ENCODE assay signal across 8 mouse cellular contexts in the genomic region with DNA sequence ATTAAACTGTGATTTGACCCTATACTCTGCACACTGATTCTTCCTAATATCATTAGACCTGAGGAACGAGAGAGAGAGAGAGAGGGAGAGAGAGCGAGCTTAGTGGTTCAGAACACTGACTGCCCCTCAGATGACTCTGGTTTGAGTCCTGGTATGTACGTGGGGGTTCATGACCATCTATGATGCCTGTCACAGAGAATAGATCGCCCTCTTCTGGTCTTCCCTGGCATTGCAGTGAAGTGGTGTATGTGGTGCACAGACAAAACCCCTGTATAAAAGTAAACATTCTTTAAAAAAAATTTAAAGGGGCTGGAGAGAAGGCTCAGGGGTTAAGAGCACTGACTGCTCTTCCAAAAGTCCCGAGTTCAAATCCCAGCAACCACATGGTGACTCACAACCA.
DNase-seq lines count a peak whose midpoint lies in the region; ATAC-seq lines count a peak whose summit lies in the region.

No protein-coding gene starts in this region.

- intact Hi-C loops in left cerebral cortex, postnatal 36 days (cut with DNase I), result no loop called here
- intact Hi-C loops in heart, postnatal 36 days (cut with DNase I), result loop anchor here (5.0 kb wide), 2 partner anchors 156 to 421 kb away; a partner anchor contains a TSS

- H3K4me1 ChIP-seq in limb, embryonic 10.5 days, result peaks cover 5% of the 10 kb centered on the region; the same call in 1 of the 2 replicates

- H3K27ac ChIP-seq in limb, embryonic 10.5 days, result no peak overlapping the region

- H3K36me3 ChIP-seq in limb, embryonic 10.5 days, result no peaks in the 10 kb centered on the region

- no peak for ATAC-seq in inflammation-experienced regulatory T-cells, adult 6 months

- H3K4me3 ChIP-seq in limb, embryonic 10.5 days, result no peak overlapping the region

- no peaks in the 10 kb centered on the region for H3K27me3 ChIP-seq in limb, embryonic 10.5 days (ENCODE audit: low read depth, poor library complexity, severe bottlenecking)

- DNase-seq in left cerebral cortex, adult 18-20 months (ENCODE audit: low spot score in 2 of 2), result peak; percentile 43 to 60
- no peak for DNase-seq in left cerebral cortex, postnatal 36 days (ENCODE audit: low spot score in 2 of 2)
- peak; percentile 86 for DNase-seq in MN1 (ENCODE audit: low spot score)
- DNase-seq in cerebellum, adult 9-10 months, result peak; percentile 75
- peak; percentile 30 to 57 for DNase-seq in heart, postnatal 36 days
- peak; percentile 49 for DNase-seq in limb, embryonic 10.5 days (ENCODE audit: low spot score)
- DNase-seq in retina, adult 2 months (ENCODE audit: low read depth, low spot score), result peak; percentile 29

- 52% methylated on average over 5 of the region's 5 CpGs for WGBS in limb, embryonic 10.5 days

- H3K9me3 ChIP-seq in limb, embryonic 10.5 days (replicated peaks), result no peaks in the 10 kb centered on the region

Comparison
In these comparisons a context has a peak if more than half of its experiments do, and no peak if none do; other contexts are left out.
1. DNase-seq: peak in left cerebral cortex, adult 18-20 months (2 of 2), MN1 (single experiment), cerebellum, adult 9-10 months (single experiment), heart, postnatal 36 days (2 of 2), limb, embryonic 10.5 days (single experiment) and retina, adult 2 months (single experiment); none in left cerebral cortex, postnatal 36 days (0 of 2).